Mouse (Mus musculus) kidney, adult 2 months (tissue): Measurements from ENCODE around the gene Gm21887.
"Not testable (repeated sequence)": the region's sequence is repeated elsewhere in the genome, so short reads cannot be mapped to it uniquely, and the experiment has no call there.

ENCODE experiments used
- CTCF ChIP-seq: fragments of 200-500 bp; conservative IDR thresholded peaks from 2 replicates; pipeline ENCODE4 v1.5.1; 2011; ENCODE audit warnings: low read depth, mild to moderate bottlenecking, control low read depth, low read length, moderate library complexity, mixed read lengths; ENCODE audit not compliant: insufficient read depth, insufficient read length
- POLR2A ChIP-seq: fragments of 200-500 bp; IDR thresholded peaks from one replicate; pipeline ENCODE4 v1.6.1; 2011; ENCODE audit warnings: low read depth, low read length, control low read depth

- TF ChIP-seq CTCF, POLR2A: not testable (repeated sequence)
Measured at GRCm38 (mm10) chrX:170008584-170008983, 875 bp upstream of the Gm21887 start.
